Comparison of ENCODE assay signal across 8 mouse cellular contexts in genomic region chr1:75218227-75219001, GRCm38 (mm10). TPM values are rescaled to one million over a fixed set of nuclear protein-coding genes. Genes with fewer than 3 reads are reported as not detected.
DNase-seq lines count a peak whose midpoint lies in the region; ATAC-seq and TF ChIP-seq lines count a peak whose summit lies in the region.

No protein-coding gene starts in this region.

- TF ChIP-seq CTCF in bone marrow, adult 2 months (IDR thresholded peaks at IDR 0.05; ENCODE audit: control insufficient read depth, insufficient read depth, low read length) = no peak
- TF ChIP-seq CTCF in lung, adult 2 months (IDR thresholded peaks at IDR 0.05; ENCODE audit: insufficient read depth, low read length) = no peak

- H3K9me3 ChIP-seq in forebrain, embryonic 13.5 days (replicated peaks) = no peaks in the 10 kb centered on the region
- H3K9me3 ChIP-seq in neural tube, embryonic 14.5 days (ENCODE audit: control insufficient read depth, low read length) = no peaks in the 10 kb centered on the region

- ATAC-seq in CD4-positive, CD25-positive, alpha-beta regulatory T cell, adult 4 months = peak; percentile 51
- peak; percentile 56 for ATAC-seq in forebrain, embryonic 13.5 days
- ATAC-seq in neural tube, embryonic 14.5 days (ENCODE audit: low read depth) = peak; percentile 72; the same call in 1 of the 2 replicates

- H3K9ac ChIP-seq in forebrain, embryonic 13.5 days = peak overlapping the region; percentile 65
- peak overlapping the region; percentile 28; the same call in 1 of the 2 replicates for H3K9ac ChIP-seq in neural tube, embryonic 14.5 days (replicated peaks; ENCODE audit: low read depth, low read length)

- H3K36me3 ChIP-seq in forebrain, embryonic 13.5 days (ENCODE audit: poor library complexity, severe bottlenecking) = peaks cover 29% of the 10 kb centered on the region
- peaks cover 16% of the 10 kb centered on the region for H3K36me3 ChIP-seq in neural tube, embryonic 14.5 days (ENCODE audit: control insufficient read depth, insufficient read depth, low read length)

- H3K4me2 ChIP-seq in forebrain, embryonic 13.5 days = peak overlapping the region; percentile 91
- peak overlapping the region; percentile 78 for H3K4me2 ChIP-seq in neural tube, embryonic 14.5 days (ENCODE audit: low read depth, low read length)

- H3K27ac ChIP-seq in bone marrow, adult 2 months (ENCODE audit: control insufficient read depth, insufficient read depth, low read depth, low read length, poor library complexity) = peak overlapping the region; percentile 94
- peak overlapping the region; percentile 20 for H3K27ac ChIP-seq in forebrain, embryonic 13.5 days
- no peak overlapping the region for H3K27ac ChIP-seq in neural tube, embryonic 14.5 days (ENCODE audit: low read depth, low read length)

- H3K4me1 ChIP-seq in bone marrow, adult 2 months (ENCODE audit: control insufficient read depth, insufficient read depth, low read length) = peaks cover 15% of the 10 kb centered on the region
- H3K4me1 ChIP-seq in forebrain, embryonic 13.5 days = peaks cover 21% of the 10 kb centered on the region
- H3K4me1 ChIP-seq in lung, adult 2 months (ENCODE audit: control insufficient read depth, insufficient read depth, low read length) = peaks cover 4% of the 10 kb centered on the region; the same call in 1 of the 2 replicates
- peaks cover 10% of the 10 kb centered on the region; the same call in 1 of the 2 replicates for H3K4me1 ChIP-seq in neural tube, embryonic 14.5 days (ENCODE audit: control insufficient read depth, insufficient read depth, low read length)

- under 1% methylated on average over 38 of the region's 38 CpGs for WGBS in bone marrow, adult 2 months
- 1% methylated on average over 35 of the region's 38 CpGs for WGBS in forebrain, embryonic 13.5 days
- 2% methylated on average over 38 of the region's 38 CpGs for whole genome bisulfite sequencing in lung, adult 2 months
- 2% methylated on average over 38 of the region's 38 CpGs for WGBS in neural tube, embryonic 14.5 days

- intact Hi-C loops in heart, postnatal 25 days (cut with DNase I) = loop anchor here (2.0 kb wide), 1 partner anchor 14 kb away; the partner anchor contains the start of gene A630095N17Rik

- H3K27me3 ChIP-seq in forebrain, embryonic 13.5 days = peaks cover 78% of the 10 kb centered on the region
- peaks cover 35% of the 10 kb centered on the region for H3K27me3 ChIP-seq in neural tube, embryonic 14.5 days (ENCODE audit: control insufficient read depth, insufficient read depth, low read length)

- H3K4me3 ChIP-seq in bone marrow, adult 2 months (replicated peaks; ENCODE audit: control insufficient read depth, low read depth, low read length) = peak overlapping the region; percentile 98
- H3K4me3 ChIP-seq in forebrain, embryonic 13.5 days = peak overlapping the region; percentile 54
- H3K4me3 ChIP-seq in lung, adult 2 months (replicated peaks; ENCODE audit: extremely low read depth, low read depth, low read length) = peak overlapping the region; percentile 69
- peak overlapping the region; percentile 44 for H3K4me3 ChIP-seq in neural tube, embryonic 14.5 days (ENCODE audit: low read depth, low read length)

- peak; percentile 43; the same call in 1 of the 2 replicates for TF ChIP-seq POLR2A in bone marrow, adult 2 months (IDR thresholded peaks at IDR 0.05; ENCODE audit: borderline replicate concordance, control insufficient read depth, low read depth, low read length)
- no peak; the same call in 1 of the 2 replicates for TF ChIP-seq POLR2A in lung, adult 2 months (IDR thresholded peaks at IDR 0.05; ENCODE audit: borderline replicate concordance, extremely low read depth, low read depth, low read length)

- peak; percentile 28 for DNase-seq in heart, postnatal 25 days (ENCODE audit: low spot score)
- DNase-seq in layer of hippocampus, adult 18-20 months (ENCODE audit: low spot score in 2 of 2) = peak; percentile 62 to 67
- DNase-seq in lung, adult 2 months = peak; percentile 49
- DNase-seq in thymus, postnatal 36 days = peak; percentile 69 to 74

RNA-seq across cellular contexts. Expression of gene Tuba4a, which starts 1.3 kb away (rescaled TPM):
- 100 to 1,000 TPM; 141 to 164 TPM for polyA plus RNA-seq in CD4-positive, CD25-positive, alpha-beta regulatory T cell, adult 4 months (2017; shearing (Covaris generic))
- polyA plus RNA-seq in bone marrow, adult 2 months (2011; ENCODE audit: insufficient read depth, insufficient read length, low replicate concordance, missing spikeins) = 422 and 591 TPM in 2 replicates
- polyA plus RNA-seq in forebrain, embryonic 13.5 days (2015; fragmentation: Nextera tagmentation; extraction: Ambion mirVana) = 15.3 and 16.6 TPM in 2 replicates
- 1,000 to 10,000 TPM; 1,036 to 1,088 TPM for total RNA-seq in heart, postnatal 25 days (2021)
- total RNA-seq in layer of hippocampus, adult 18-20 months (2021) = 100 to 1,000 TPM; 524 to 572 TPM
- polyA plus RNA-seq in lung, adult 2 months (2012; rRNA removed) = 36.6 and 103 TPM in 2 replicates
- polyA plus RNA-seq in neural tube, embryonic 14.5 days (2014; fragmentation: Nextera tagmentation; extraction: Ambion mirVana) = 13.9 and 20.6 TPM in 2 replicates

RNA-seq across cellular contexts. Expression of gene Stk16, which starts 7.8 kb away (rescaled TPM):
- 10 to 100 TPM; 56.9 to 62.7 TPM for polyA plus RNA-seq in CD4-positive, CD25-positive, alpha-beta regulatory T cell, adult 4 months (2017; shearing (Covaris generic))
- polyA plus RNA-seq in bone marrow, adult 2 months (2011; ENCODE audit: insufficient read depth, insufficient read length, low replicate concordance, missing spikeins) = 74.2 and 168 TPM in 2 replicates
- 143 and 157 TPM in 2 replicates for polyA plus RNA-seq in forebrain, embryonic 13.5 days (2015; fragmentation: Nextera tagmentation; extraction: Ambion mirVana)
- 10 to 100 TPM; 45.2 to 48.8 TPM for total RNA-seq in heart, postnatal 25 days (2021)
- 10 to 100 TPM; 77.3 to 86.6 TPM for total RNA-seq in layer of hippocampus, adult 18-20 months (2021)
- 130 and 140 TPM in 2 replicates for polyA plus RNA-seq in lung, adult 2 months (2012; rRNA removed)
- 125 and 129 TPM in 2 replicates for polyA plus RNA-seq in neural tube, embryonic 14.5 days (2014; fragmentation: Nextera tagmentation; extraction: Ambion mirVana)

RNA-seq across cellular contexts. Expression of gene Glb1l, which starts 7.8 kb away (rescaled TPM):
- polyA plus RNA-seq in CD4-positive, CD25-positive, alpha-beta regulatory T cell, adult 4 months (2017; shearing (Covaris generic)) = 10 to 100 TPM in 1 of 2 experiments, 1 to 10 TPM in 1; 8.0 to 19.2 TPM
- polyA plus RNA-seq in bone marrow, adult 2 months (2011; ENCODE audit: insufficient read depth, insufficient read length, low replicate concordance, missing spikeins) = 23.0 and 43.6 TPM in 2 replicates
- 14.6 and 21.1 TPM in 2 replicates for polyA plus RNA-seq in forebrain, embryonic 13.5 days (2015; fragmentation: Nextera tagmentation; extraction: Ambion mirVana)
- 1 to 10 TPM; 2.3 to 4.0 TPM for total RNA-seq in heart, postnatal 25 days (2021)
- total RNA-seq in layer of hippocampus, adult 18-20 months (2021) = 10 to 100 TPM; 12.0 to 13.4 TPM
- polyA plus RNA-seq in lung, adult 2 months (2012; rRNA removed) = 8.8 and 15.4 TPM in 2 replicates
- polyA plus RNA-seq in neural tube, embryonic 14.5 days (2014; fragmentation: Nextera tagmentation; extraction: Ambion mirVana) = 15.6 and 17.3 TPM in 2 replicates

RNA-seq across cellular contexts. Expression of gene A630095N17Rik, which starts 13.5 kb away (rescaled TPM):
- not detected for polyA plus RNA-seq in CD4-positive, CD25-positive, alpha-beta regulatory T cell, adult 4 months (2017; shearing (Covaris generic))
- not detected in 2 replicates for polyA plus RNA-seq in bone marrow, adult 2 months (2011; ENCODE audit: insufficient read depth, insufficient read length, low replicate concordance, missing spikeins)
- not detected in 2 replicates for polyA plus RNA-seq in forebrain, embryonic 13.5 days (2015; fragmentation: Nextera tagmentation; extraction: Ambion mirVana)
- not detected for total RNA-seq in heart, postnatal 25 days (2021)
- total RNA-seq in layer of hippocampus, adult 18-20 months (2021) = not detected
- polyA plus RNA-seq in lung, adult 2 months (2012; rRNA removed) = not detected in 2 replicates
- polyA plus RNA-seq in neural tube, embryonic 14.5 days (2014; fragmentation: Nextera tagmentation; extraction: Ambion mirVana) = not detected in 2 replicates

RNA-seq across cellular contexts. Expression of gene Dnajb2, which starts 17.8 kb away (rescaled TPM):
- 10 to 100 TPM in 1 of 2 experiments, 1 to 10 TPM in 1; 10.0 to 10.3 TPM for polyA plus RNA-seq in CD4-positive, CD25-positive, alpha-beta regulatory T cell, adult 4 months (2017; shearing (Covaris generic))
- 85.8 and 119 TPM in 2 replicates for polyA plus RNA-seq in bone marrow, adult 2 months (2011; ENCODE audit: insufficient read depth, insufficient read length, low replicate concordance, missing spikeins)
- polyA plus RNA-seq in forebrain, embryonic 13.5 days (2015; fragmentation: Nextera tagmentation; extraction: Ambion mirVana) = 40.0 and 41.7 TPM in 2 replicates
- total RNA-seq in heart, postnatal 25 days (2021) = 100 to 1,000 TPM in 1 of 2 experiments, 10 to 100 TPM in 1; 90.4 to 100 TPM
- 100 to 1,000 TPM in 1 of 2 experiments, 10 to 100 TPM in 1; 93.4 to 100 TPM for total RNA-seq in layer of hippocampus, adult 18-20 months (2021)
- 54.5 and 56.1 TPM in 2 replicates for polyA plus RNA-seq in lung, adult 2 months (2012; rRNA removed)
- 35.9 and 36.9 TPM in 2 replicates for polyA plus RNA-seq in neural tube, embryonic 14.5 days (2014; fragmentation: Nextera tagmentation; extraction: Ambion mirVana)

Comparison
In these comparisons a context has a peak if more than half of its experiments do, and no peak if none do; other contexts are left out.
1. H3K4me3 ChIP-seq: peak in every context shown above with its lines; median percentile 98 in bone marrow, adult 2 months; 69 in lung, adult 2 months; 54 in forebrain, embryonic 13.5 days; 44 in neural tube, embryonic 14.5 days.